Mouse (Mus musculus) splenic B cell, adult 2 months (primary cell): ENCODE data around the gene Mphosph10.
A peak's percentile ranks its signal among the peaks of the same experiment; 100 is the strongest.

ENCODE experiments used
- DNase-seq: peaks from one replicate; pipeline ENCODE4 v3.0.0-alpha.2; 2011; ENCODE audit warnings: low read depth, low spot score
- H3K27me3 ChIP-seq: 2 replicates; pipeline ENCODE4 v1.6.1; 2012; ENCODE audit warnings: mild to moderate bottlenecking, low read length, moderate library complexity, mixed read lengths; ENCODE audit not compliant: control insufficient read depth, poor library complexity, insufficient read depth, severe bottlenecking
- H3K36me3 ChIP-seq: 2 replicates; pipeline ENCODE4 v1.6.1; 2012; ENCODE audit warnings: mild to moderate bottlenecking, low read length, moderate library complexity, mixed read lengths; ENCODE audit not compliant: control insufficient read depth, poor library complexity, insufficient read depth, severe bottlenecking

Mphosph10 gene

GRCm38 (mm10) chr7:64392122-64392818 is at the start of gene Mphosph10, which contains the start of gene Mcee:
TSS of gene Mphosph10 (minus strand) at chr7:64392268.
TSS of gene Mcee (plus strand) at chr7:64392607.
- H3K27me3 ChIP-seq = no peaks in the 10 kb centered on the region
- H3K36me3 ChIP-seq = peaks cover 10% of the 10 kb centered on the region
- peak; percentile 97 for DNase-seq

DNA sequence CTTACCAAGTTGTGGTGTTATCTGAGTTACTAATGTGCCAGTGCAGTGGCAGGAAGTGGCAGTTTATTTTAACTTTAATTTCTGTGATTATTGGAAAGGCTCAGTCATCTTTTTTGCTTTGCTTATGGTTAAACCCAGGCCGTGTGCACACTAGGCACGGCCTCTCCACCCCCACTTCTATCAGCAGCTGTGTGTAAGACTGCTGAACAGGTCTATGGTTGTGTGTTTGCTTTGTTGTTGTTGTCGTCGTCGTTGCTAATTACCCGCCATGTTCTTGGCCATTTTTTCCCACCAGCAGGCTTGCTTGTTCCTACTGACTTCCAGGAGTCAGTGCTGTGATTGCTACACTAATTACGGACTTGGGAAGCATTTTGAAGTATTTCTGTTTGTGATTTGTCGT is 48.5 kb upstream of the Mphosph10 start:
- Histone ChIP-seq H3K27me3 (no peaks in the 10 kb centered on the region), H3K36me3 (no peaks in the 10 kb centered on the region)
- no peak for DNase-seq

DNA sequence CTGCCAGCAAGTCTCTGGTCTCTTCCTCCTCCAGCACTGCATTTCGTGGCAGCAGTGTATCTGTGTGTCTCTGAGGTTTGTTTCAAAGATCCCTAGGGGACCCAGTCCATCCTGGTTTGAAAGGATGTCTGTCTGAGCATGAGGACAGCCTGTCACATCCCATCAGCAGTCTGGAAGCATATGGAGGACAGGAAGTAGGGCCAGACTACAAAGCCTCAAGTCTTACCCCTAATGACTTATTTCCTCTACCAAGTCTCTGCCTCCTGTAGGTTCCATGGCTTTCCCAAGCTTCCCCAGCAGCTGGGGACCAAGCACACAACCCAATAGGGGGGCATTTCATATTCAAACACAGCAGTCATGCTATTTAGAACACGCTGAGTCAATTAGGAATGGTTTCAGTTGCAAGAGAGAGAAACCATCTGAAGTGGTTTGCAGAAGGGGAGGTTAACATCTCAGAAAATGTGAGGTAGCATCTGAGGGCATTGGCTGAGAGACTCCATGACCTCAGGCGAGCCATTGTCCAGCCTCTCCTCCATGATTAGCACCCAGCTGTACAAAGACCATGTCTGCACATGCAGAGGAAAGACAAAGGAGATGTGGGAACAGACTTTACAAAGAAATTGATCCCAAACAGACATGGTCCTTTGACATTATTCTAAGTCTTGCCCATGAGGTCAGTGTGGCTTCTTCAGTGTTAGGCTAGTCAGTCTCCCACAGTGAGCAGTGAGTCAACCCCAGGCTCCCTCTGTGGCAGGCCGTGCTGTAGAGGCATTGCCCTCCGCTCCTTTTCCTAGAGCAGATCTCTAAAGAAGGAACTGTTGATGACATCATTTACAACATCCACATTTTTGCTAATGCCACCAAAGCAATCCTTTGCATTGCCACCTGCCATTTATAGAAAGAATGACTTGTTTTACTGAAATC is 47.8 kb upstream of the Mphosph10 start:
- Histone ChIP-seq H3K27me3 (no peaks in the 10 kb centered on the region), H3K36me3 (no peaks in the 10 kb centered on the region)
- no peak for DNase-seq

- no peaks in the 10 kb centered on the region; the same call in 1 of the 2 replicates for H3K27me3 ChIP-seq
- DNase-seq = no peak
- no peaks in the 10 kb centered on the region for H3K36me3 ChIP-seq
Measured at GRCm38 (mm10) chr7:64424861-64425260, 32.8 kb upstream of the Mphosph10 start.

- H3K36me3 ChIP-seq = no peaks in the 10 kb centered on the region
- DNase-seq = peak; percentile 11
- H3K27me3 ChIP-seq = no peaks in the 10 kb centered on the region
Measured at GRCm38 (mm10) chr7:64403989-64404388, 11.9 kb upstream of the Mphosph10 start.

GRCm38 (mm10) chr7:64402452-64402851 is 10.4 kb upstream of the Mphosph10 start:
- Histone ChIP-seq H3K27me3 (no peaks in the 10 kb centered on the region), H3K36me3 (no peaks in the 10 kb centered on the region)
- no peak for DNase-seq

- Histone ChIP-seq H3K36me3 (no peaks in the 10 kb centered on the region), H3K27me3 (no peaks in the 10 kb centered on the region)
- DNase-seq = no peak
Measured at GRCm38 (mm10) chr7:64400725-64401124, 8.7 kb upstream of the Mphosph10 start.

- peaks cover 8% of the 10 kb centered on the region for H3K36me3 ChIP-seq
- DNase-seq = no peak
- no peaks in the 10 kb centered on the region for H3K27me3 ChIP-seq
Measured at GRCm38 (mm10) chr7:64392819-64393151, 717 bp upstream of the Mphosph10 start.

- Histone ChIP-seq H3K27me3 (no peaks in the 10 kb centered on the region), H3K36me3 (peaks cover 10% of the 10 kb centered on the region)
- no peak for DNase-seq
Measured at GRCm38 (mm10) chr7:64391479-64391878, 589 bp downstream of the Mphosph10 start.

DNA sequence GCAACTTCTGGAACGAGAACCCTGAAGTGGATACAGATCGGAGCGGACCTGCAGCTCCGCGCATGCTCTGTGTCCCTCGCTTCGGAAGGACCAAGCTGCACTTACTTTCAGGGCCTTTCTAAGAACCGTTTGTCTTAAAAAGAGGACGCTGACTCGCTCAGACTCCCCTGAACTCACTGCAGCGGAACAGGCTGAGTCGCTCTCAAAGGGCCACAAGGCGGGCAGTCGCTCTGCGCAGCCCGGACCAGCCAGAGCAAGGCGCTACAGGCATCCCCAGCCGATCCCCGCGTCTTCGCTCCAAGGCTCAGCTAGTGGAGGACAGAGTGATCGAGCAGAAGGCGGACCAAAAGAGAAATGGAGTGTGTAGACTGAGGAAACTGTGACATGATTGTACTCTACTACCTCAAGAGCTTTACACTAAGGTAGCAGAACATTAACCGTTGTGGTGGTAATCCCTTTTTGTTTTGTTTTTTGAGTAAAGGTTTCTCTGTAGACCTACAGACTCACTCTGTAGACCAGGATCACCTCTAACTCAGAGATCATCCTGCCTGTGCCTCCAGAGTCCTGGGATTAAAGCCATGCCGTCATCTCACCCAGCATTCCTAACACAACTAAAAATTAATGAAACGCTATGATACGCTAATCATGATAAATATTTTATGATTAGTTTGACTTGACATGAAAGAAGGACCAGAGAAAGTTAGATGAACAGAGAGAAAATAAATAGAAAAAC is 18.1 kb downstream of the Mphosph10 start, which contains the start of gene Fan1:
Fan1 (minus strand) TSS at position 266 of the 733 bp plus-strand sequence.
- peak; percentile 92 for DNase-seq
- Histone ChIP-seq H3K27me3 (no peaks in the 10 kb centered on the region), H3K36me3 (peaks cover 6% of the 10 kb centered on the region)

GRCm38 (mm10) chr7:64373147-64373829 is 18.8 kb downstream of the Mphosph10 start:
- no peaks in the 10 kb centered on the region for H3K27me3 ChIP-seq
- H3K36me3 ChIP-seq = peaks cover 6% of the 10 kb centered on the region
- DNase-seq = peak; percentile 44

DNA sequence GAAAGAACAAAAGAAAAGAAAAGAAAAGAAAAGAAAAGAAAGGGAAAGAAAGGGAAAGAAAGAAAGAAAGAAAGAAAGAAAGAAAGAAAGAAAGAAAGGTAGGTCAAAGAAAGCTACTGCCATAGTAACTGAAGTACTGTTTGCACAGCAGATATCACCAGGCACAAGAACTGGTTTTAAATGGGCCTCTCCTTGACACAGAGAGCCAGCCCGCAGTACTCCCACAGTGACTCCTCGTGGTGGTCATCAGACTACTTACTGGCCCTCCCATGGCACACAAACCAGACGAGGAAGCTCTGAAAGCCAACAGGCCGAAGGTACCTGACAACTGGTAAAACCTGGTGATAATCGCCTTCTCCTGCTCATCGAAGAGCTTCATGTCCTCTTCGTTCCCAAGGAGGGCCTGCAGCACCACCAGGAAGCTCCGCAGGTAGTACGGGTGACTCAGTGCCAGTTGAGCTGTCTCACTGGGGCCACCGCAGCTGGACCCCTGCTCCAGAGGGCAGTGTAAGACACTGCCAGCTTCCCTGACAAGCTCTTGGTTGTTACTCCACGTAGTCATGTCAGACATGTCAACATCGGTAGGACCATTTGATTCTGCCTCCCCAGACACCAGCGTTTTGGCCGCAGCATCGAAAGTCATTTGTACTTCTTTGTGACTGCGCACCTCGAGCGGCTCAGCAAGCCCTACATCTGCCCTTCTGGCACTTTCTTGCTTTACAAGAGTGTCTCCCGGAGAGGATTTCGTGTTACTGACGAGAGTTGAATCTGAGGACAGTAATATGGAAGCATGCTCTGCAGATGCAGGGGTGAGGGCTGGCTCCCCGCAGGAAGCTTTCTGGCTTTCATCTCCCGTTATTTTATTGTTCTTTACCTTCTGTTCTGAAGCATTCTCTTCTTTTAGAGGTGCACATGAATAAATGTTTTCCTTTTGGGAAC is 19.9 kb downstream of the Mphosph10 start:
- no peak for DNase-seq
- Histone ChIP-seq H3K36me3 (peaks cover 3% of the 10 kb centered on the region), H3K27me3 (no peaks in the 10 kb centered on the region)

GRCm38 (mm10) chr7:64369841-64370240 is 22.2 kb downstream of the Mphosph10 start:
- Histone ChIP-seq H3K36me3 (no peaks in the 10 kb centered on the region; the same call in 1 of the 2 replicates), H3K27me3 (no peaks in the 10 kb centered on the region)
- DNase-seq = no peak
